Mouse (Mus musculus): ENCODE results near the gene Kbtbd2.

The Kbtbd2 gene

DNA sequence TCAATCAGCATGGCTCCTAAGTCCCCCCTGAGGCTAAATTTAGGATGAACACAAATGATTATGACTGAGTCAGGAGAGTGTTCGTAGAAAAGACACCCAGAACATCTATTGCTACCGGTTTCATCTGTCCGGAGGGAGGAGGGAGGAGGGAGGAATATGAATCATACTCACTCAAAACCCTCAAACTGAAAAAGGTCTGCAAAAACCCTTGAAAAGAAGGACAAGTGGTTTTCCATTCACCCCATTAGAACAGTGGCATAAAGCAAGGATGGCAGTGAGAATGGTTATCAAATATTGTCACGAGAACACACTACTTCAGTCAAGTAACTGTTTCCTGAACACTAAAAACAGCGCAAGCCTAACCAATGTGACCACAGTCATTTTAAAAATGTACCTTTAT, 12.5 kb downstream of the Kbtbd2 start:
- WGBS = 49% methylated on average over 5 of the region's 5 CpGs

- 72% methylated on average over 4 of the region's 4 CpGs for WGBS
Observed at GRCm38 (mm10) chr6:56783561-56784272, 13.9 kb downstream of the Kbtbd2 start.

GRCm38 (mm10) chr6:56779636-56780035, 18.0 kb downstream of the Kbtbd2 start:
- WGBS = 94% methylated on average over 5 of the region's 5 CpGs

- 15% methylated on average over 3 of the region's 3 CpGs for WGBS
Observed at GRCm38 (mm10) chr6:56775816-56776215, 21.8 kb downstream of the Kbtbd2 start.

DNA sequence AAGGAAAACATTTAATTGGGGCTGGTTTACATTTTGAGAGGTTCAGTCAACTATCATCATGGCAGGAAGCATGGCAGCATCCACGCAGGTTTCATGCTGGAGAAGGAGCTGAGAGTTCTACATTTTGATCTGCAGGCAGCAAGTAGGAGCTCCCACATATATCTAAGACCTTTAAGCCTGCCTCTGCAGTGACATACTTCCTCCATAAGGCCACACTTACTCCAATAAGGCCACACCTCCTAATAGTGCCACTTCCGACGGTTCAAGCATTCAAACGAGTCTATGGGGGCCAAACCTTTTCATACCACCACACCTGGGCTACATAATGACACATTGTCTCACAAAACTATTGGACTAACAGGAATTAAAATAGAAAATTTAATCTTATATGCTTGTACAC, 31.9 kb downstream of the Kbtbd2 start:
- 88% methylated on average over 4 of the region's 4 CpGs for WGBS

DNA sequence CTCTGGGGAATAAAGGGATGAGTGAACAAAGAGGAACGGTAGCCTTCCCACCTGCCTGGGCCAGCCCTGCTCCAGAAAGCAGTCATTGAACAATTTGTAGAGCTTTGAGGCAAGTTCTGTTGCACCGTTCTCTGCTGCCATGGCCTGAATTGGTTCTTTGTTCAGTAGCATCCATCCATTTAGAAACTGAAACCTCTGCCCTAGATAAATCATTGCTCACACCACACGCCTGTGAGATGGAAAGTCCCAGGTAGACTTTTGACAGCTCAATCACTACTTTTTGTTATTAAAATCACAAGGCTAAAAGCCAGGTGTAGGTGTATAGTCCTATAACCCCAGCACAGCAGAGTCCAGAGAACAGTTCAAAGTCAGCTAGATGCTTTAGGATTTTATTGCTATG, 32.3 kb downstream of the Kbtbd2 start:
- 55% methylated on average over 3 of the region's 3 CpGs for WGBS

DNA sequence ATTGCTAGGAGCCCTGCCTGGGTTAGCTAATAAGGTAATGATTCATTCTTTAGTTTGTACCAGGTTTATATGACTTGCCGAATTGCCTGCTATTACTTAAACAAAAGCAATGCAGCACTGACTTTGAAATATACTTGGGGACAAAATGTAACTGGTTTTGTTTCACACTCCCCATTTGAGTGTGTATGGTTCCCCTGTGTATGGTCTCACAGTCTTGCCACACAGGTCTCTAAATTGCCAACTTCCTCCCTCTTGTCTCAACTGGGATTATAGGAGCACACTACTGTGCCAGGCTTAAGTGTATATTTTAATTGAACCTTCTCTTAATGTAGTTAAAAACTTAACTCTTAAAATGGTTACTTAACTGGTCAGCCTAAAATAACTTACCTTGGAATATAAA, 38.3 kb downstream of the Kbtbd2 start:
- WGBS = 94% methylated on average over 1 of the region's 1 CpGs

GRCm38 (mm10) chr6:56756117-56756516, 41.5 kb downstream of the Kbtbd2 start:
- 81% methylated on average over 1 of the region's 1 CpGs for WGBS

GRCm38 (mm10) chr6:56753719-56754118, 43.9 kb downstream of the Kbtbd2 start:
- 88% methylated on average over 3 of the region's 3 CpGs for WGBS

- WGBS = 46% methylated on average over 5 of the region's 5 CpGs
Observed at GRCm38 (mm10) chr6:56745950-56746543, 51.6 kb downstream of the Kbtbd2 start.

GRCm38 (mm10) chr6:56732545-56732944, 65.1 kb downstream of the Kbtbd2 start:
- WGBS = 34% methylated on average over 2 of the region's 2 CpGs
